Mouse (Mus musculus): Measurements from ENCODE around the gene Robo3. TPM values are rescaled to one million over a fixed set of nuclear protein-coding genes. Genes with fewer than 3 reads are reported as not detected.

Robo3 gene
- total RNA-seq, 4 experiments from 2014 or later, result not detected

- DNase-seq (ENCODE audit: low spot score in 2 of 2), result peak; percentile 63 to 78
These were observed 2.5 kb downstream of the Robo3 start for GRCm38 (mm10) chr9:37430582-37430981.

DNA sequence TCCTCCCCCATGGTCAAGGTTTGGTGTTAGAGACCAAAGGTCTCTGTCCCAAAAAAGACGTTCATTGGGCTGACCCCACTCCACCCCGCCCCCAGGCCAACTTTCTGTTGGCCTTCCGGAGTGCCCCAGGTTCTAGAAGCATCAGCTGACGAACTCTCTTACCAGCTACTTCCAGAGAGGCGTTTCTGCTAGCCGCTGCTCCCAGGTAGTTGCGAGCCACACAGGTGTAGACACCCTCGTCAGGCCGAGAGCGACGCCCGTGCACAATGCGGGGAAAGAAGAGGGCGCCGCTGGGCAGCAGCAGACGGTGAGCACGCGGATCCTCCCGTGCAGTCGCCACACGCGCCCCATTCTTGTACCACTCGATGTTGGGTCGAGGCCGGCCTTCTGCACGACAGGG is 3.7 kb downstream of the Robo3 start:
- no peak for DNase-seq (ENCODE audit: low spot score in 2 of 2)

- peak in 1 of 2 experiments; percentile 19 for DNase-seq (ENCODE audit: low spot score in 2 of 2)
These were observed 11.8 kb downstream of the Robo3 start for GRCm38 (mm10) chr9:37421239-37421638.

GRCm38 (mm10) chr9:37420676-37421075 is 12.4 kb downstream of the Robo3 start:
- DNase-seq (ENCODE audit: low spot score in 2 of 2), result peak; percentile 53 to 68

- DNase-seq (ENCODE audit: low spot score in 2 of 2), result no peak
These were observed 14.3 kb downstream of the Robo3 start for GRCm38 (mm10) chr9:37418791-37419190.

- no peak for DNase-seq (ENCODE audit: low spot score in 2 of 2)
These were observed 18.4 kb downstream of the Robo3 start for GRCm38 (mm10) chr9:37414666-37415065.

DNA sequence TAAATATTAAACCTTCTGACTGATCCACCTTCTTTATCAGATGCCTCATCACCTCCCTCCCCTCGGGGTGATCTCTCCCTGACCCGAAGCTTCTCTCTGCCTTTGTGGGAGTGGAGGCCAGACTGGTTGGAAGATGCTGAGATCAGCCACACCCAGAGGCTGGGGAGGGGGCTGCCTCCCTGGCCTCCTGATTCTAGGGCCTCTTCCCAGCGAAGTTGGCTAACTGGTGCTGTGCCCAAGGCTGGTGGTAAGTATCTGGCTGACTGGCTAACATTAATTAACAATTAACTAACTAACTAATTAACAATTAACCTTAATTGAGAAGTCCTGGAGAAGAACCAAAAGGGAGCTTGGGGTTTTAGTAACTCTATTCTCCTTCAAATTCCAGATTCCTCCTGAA is 20.1 kb downstream of the Robo3 start:
- no peak for DNase-seq (ENCODE audit: low spot score in 2 of 2)

DNA sequence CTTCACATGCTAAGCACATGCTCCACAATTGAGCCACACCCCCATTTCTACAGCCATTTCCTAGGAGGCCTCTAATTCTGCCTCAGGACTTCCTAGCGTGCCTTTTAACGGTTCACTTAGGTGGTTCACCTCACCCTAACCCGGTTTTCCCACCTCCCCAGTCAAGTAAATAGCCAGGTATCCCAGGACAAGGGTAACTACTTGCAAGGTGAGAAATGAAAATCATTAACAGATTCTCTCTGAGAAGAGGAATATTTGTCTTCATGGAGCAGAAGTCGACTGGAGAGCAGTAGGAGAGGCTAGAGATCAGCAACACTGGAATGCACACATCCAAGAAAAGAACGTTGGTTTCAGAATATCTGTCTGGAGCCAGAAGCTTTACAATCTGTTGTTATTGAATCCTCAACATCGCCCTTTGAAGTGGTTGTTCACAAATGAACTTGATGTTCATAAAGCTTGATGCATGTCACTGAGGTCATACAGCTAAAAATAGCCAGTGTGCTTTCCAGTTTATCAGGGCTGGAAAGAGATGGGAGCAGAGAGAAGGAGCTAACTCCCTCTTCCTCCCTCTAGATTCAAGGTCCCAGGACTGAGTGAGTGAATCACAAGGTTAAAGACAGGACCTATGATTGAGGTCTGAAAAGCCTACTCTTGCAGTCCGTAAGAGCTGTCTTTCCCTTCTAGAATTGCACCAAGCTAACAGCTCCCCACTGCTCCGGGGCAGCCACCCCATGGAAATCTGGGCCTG is 23.2 kb downstream of the Robo3 start:
- DNase-seq (ENCODE audit: low spot score in 2 of 2), result no peak

DNA sequence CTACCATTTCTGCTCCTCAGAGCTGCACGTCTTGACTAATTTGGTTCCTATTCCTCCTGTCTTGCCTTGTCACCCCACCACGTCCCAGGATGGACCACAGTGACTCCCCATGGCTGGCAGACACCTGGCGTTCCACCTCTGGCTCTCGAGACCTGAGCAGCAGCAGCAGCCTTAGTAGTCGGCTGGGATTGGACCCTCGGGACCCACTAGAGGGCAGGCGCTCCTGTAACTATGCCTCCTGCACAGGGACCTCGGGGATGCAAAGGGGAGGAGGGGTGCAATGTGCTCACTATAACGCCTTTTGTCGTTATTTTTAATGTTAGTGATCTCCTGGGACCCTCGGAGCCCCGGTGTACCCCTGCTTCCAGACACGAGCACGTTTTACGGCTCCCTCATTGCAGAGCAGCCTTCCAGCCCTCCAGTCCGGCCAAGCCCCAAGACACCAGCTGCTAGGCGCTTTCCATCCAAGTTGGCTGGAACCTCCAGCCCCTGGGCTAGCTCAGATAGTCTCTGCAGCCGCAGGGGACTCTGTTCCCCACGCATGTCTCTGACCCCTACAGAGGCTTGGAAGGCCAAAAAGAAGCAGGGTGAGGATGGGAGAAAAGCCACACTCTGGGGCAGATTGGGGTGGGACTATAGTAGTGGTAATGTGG is 25.1 kb downstream of the Robo3 start:
- DNase-seq (ENCODE audit: low spot score in 2 of 2), result no peak

DNA sequence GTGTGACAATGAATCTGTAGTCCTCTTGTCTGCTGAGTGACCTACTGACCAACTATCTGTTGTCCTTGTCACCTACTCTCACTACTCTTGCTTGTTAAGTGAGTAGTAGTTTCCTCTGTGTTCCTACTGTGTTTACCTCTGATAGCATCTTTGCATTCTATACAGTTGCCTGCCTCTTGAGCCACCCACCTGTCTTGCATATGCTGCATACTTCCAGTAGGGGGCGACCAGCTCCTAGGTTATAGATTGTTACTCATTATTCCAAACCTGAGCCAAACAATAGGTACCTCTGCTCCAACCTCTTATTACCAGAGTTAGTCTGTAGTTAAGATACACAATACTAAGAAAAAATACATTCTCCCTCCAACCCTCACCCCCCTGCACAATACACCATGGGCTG is 26.7 kb downstream of the Robo3 start:
- DNase-seq (ENCODE audit: low spot score in 2 of 2), result no peak

GRCm38 (mm10) chr9:37403011-37403410 is 30.0 kb downstream of the Robo3 start:
- no peak for DNase-seq (ENCODE audit: low spot score in 2 of 2)

GRCm38 (mm10) chr9:37402501-37402900 is 30.5 kb downstream of the Robo3 start:
- no peak for DNase-seq (ENCODE audit: low spot score in 2 of 2)

GRCm38 (mm10) chr9:37401802-37402201 is 31.2 kb downstream of the Robo3 start, which contains the start of gene Robo4:
TSS of gene Robo4 (plus strand) at chr9:37401897.
- DNase-seq (ENCODE audit: low spot score in 2 of 2), result no peak

- DNase-seq (ENCODE audit: low spot score in 2 of 2), result no peak
These were observed 32.5 kb downstream of the Robo3 start for GRCm38 (mm10) chr9:37400585-37400984.

GRCm38 (mm10) chr9:37393482-37394131 is 39.4 kb downstream of the Robo3 start:
- no peak for DNase-seq (ENCODE audit: low spot score in 2 of 2)

DNA sequence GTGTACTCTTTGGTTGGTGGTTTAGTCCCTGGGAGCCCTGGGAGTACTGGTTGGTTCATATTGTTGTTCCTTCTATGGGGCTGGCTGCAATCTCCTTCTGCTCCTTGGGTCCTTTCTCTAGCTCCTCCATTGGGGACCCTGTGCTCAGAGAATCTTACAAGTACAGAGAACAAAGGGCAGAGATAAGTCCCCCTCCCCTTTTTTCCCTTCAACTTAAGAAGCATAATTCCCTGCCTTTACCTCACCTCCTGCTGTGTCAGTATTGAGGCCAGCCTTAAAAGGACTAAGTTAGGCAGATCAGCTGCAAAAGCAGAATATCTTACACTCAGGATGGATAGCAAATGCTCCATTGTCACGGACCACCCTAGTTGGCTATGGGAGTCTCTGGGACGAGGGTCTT is 41.0 kb downstream of the Robo3 start:
- no peak for DNase-seq (ENCODE audit: low spot score in 2 of 2)

DNA sequence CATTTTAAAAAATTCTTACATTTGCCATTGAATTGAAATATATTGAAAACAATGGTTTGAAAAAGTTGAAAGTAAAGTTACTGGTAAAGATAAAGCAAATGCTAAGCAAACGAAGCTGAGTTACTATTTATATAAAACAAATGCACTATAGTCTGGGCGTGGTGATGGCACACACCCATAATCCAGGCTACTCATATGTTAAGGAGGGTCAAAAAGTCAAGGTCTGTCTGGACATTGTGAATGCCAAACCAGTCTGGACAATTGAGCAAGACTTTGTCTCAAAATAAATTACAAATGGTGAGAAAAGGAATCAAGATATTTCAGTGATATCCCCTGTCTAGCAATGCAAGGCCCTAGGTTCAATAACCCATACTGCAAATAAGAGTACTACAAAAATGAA is 42.2 kb downstream of the Robo3 start:
- no peak for DNase-seq (ENCODE audit: low spot score in 2 of 2)

GRCm38 (mm10) chr9:37384284-37385182 is 48.5 kb downstream of the Robo3 start:
- no peak for DNase-seq (ENCODE audit: low spot score in 2 of 2)

- no peak for DNase-seq (ENCODE audit: low spot score in 2 of 2)
These were observed 49.9 kb downstream of the Robo3 start for GRCm38 (mm10) chr9:37383161-37383560.

DNA sequence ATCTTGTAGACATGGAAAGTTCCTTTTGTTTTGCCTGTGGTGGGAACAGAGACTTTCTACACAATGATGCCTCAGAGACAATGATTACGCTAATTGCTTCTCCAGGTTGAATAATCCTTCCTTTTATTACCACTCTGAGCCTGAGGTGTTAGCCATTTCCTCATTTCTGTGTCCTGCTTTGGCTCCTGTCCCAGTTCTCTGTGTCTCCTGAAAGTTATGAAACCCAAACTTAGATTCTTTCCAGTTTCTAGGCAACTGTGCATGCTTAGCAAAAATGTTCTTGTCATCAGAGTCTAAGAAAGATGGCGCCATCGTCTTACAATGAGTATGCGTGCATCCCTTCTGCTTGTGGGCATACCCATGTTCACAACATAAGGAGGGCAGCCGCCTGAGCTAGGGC is 57.3 kb downstream of the Robo3 start:
- no peak for DNase-seq (ENCODE audit: low spot score in 2 of 2)

GRCm38 (mm10) chr9:37371232-37371801 is 61.7 kb downstream of the Robo3 start:
- no peak for DNase-seq (ENCODE audit: low spot score in 2 of 2)

Data from gastrocnemius, adult 8-10 months (tissue).